Mouse (Mus musculus) heart, adult 18-20 months (tissue): Measurements from ENCODE around the gene Cnot3. TPM values are rescaled to one million over a fixed set of nuclear protein-coding genes. Genes with fewer than 3 reads are reported as not detected.
"Not testable (repeated sequence)": the region's sequence is repeated elsewhere in the genome, so short reads cannot be mapped to it uniquely, and the experiment has no call there.

Experiments used
- DNase-seq, 2 experiments: peaks; one replicate each; pipeline ENCODE4 v3.0.0; 2021 to 2022; ENCODE audit warnings: mixed read lengths in 1 of 2
- microRNA-seq, 2 experiments: library from miRNA; unstranded; fragments of <30 nt; microRNA quantifications; one replicate each; pipeline ENCODE4 v1.2.0; 2022
- total RNA-seq, 2 experiments: library from RNA; stranded (reverse); gene quantifications; 2 replicates each; pipeline ENCODE4 v1.2.3; 2021

Cnot3 gene
- total RNA-seq, 2 experiments from 2014 or later: 17.8 to 23.0 TPM

- no peak for DNase-seq
Measured at GRCm38 (mm10) chr7:3698471-3698870, 53.4 kb downstream of the Cnot3 start.

GRCm38 (mm10) chr7:3703148-3703878 lies 58.2 kb downstream of the Cnot3 start:
- DNase-seq: no peak

GRCm38 (mm10) chr7:3703879-3704441 lies 58.9 kb downstream of the Cnot3 start, which contains the start of gene Rps9:
Gene Rps9, plus strand, starts transcription at chr7:3703993.
- DNase-seq: peak; percentile 97 to 98

- no peak for DNase-seq
Measured at GRCm38 (mm10) chr7:3704475-3704874, 59.4 kb downstream of the Cnot3 start.

- not testable (repeated sequence) for DNase-seq
Measured at GRCm38 (mm10) chr7:3705461-3705860, 60.4 kb downstream of the Cnot3 start.

- no peak for DNase-seq
Measured at GRCm38 (mm10) chr7:3705911-3706310, 60.8 kb downstream of the Cnot3 start.

GRCm38 (mm10) chr7:3706343-3706934 lies 61.4 kb downstream of the Cnot3 start:
- DNase-seq: peak; percentile 28 to 33

- DNase-seq: peak; percentile 19 to 66
Measured at GRCm38 (mm10) chr7:3707027-3707426, 62.0 kb downstream of the Cnot3 start.

- no peak for DNase-seq
Measured at GRCm38 (mm10) chr7:3707568-3708413, 62.7 kb downstream of the Cnot3 start.

- not testable (repeated sequence) for DNase-seq
Measured at GRCm38 (mm10) chr7:3708447-3708980, 63.4 kb downstream of the Cnot3 start.

- DNase-seq: no peak
Measured at GRCm38 (mm10) chr7:3709000-3709399, 63.9 kb downstream of the Cnot3 start.

Small RNA genes within 50 kb of the gene (microRNA-seq; reads per million reads assigned to microRNA genes)
- gene Mir3572: 3.2 to 4.2 reads per million in 2 experiments

Other genes with a start within 250 kb of the Cnot3 start
- gene Cacng6, start 221.1 kb upstream of the Cnot3 start, total RNA-seq: 1 to 10 TPM; 1.5 to 2.0 TPM
- not detected for gene Tarm1, start 142.6 kb upstream of the Cnot3 start, total RNA-seq
- gene Oscar, start 29.1 kb upstream of the Cnot3 start, total RNA-seq: not detected
- 1,000 to 10,000 TPM; 1,902 to 1,920 TPM for gene Ndufa3, start 27.9 kb upstream of the Cnot3 start, total RNA-seq
- 10 to 100 TPM; 18.2 to 18.9 TPM for gene Tfpt, start 15.3 kb upstream of the Cnot3 start, total RNA-seq
- 10 to 100 TPM; 22.4 to 26.0 TPM for gene Prpf31, start 15.3 kb upstream of the Cnot3 start, total RNA-seq
- gene Leng1, start 20.6 kb downstream of the Cnot3 start, total RNA-seq: 10 to 100 TPM; 12.6 to 12.7 TPM
- gene Tmc4, start 32.3 kb downstream of the Cnot3 start, total RNA-seq: 1 to 10 TPM; 1.1 to 1.4 TPM
- gene Tsen34, start 47.6 kb downstream of the Cnot3 start, total RNA-seq: 10 to 100 TPM; 68.7 to 70.3 TPM
- 10 to 100 TPM; 19.8 to 21.5 TPM for gene Mboat7, start 48.3 kb downstream of the Cnot3 start, total RNA-seq
- gene Rps9, start 58.7 kb downstream of the Cnot3 start, total RNA-seq: 100 to 1,000 TPM; 640 to 688 TPM
- gene Pirb, start 75.1 kb downstream of the Cnot3 start, total RNA-seq: 1 to 10 TPM; 1.5 to 2.0 TPM
- gene Gm15448, start 180.4 kb downstream of the Cnot3 start, total RNA-seq: under 1 TPM; 0.22 to 0.26 TPM
- under 1 TPM; 0.26 to 0.57 TPM for gene Pira2, start 199.8 kb downstream of the Cnot3 start, total RNA-seq